Mouse (Mus musculus) layer of hippocampus, postnatal 10 days (tissue): ENCODE data around the gene Pcnx2. TPM values are rescaled to one million over a fixed set of nuclear protein-coding genes. Genes with fewer than 3 reads are reported as not detected.

ENCODE experiments used
- DNase-seq, 2 experiments: peaks; one replicate each; pipeline ENCODE4 v3.0.0; 2021; ENCODE audit warnings: low spot score in 2 of 2
- total RNA-seq, 2 experiments: library from RNA; stranded (reverse); gene quantifications; 2 replicates each; pipeline ENCODE4 v1.2.3; 2021

Pcnx2 gene
- total RNA-seq, 2 experiments from 2014 or later = 40.1 to 43.0 TPM

DNA sequence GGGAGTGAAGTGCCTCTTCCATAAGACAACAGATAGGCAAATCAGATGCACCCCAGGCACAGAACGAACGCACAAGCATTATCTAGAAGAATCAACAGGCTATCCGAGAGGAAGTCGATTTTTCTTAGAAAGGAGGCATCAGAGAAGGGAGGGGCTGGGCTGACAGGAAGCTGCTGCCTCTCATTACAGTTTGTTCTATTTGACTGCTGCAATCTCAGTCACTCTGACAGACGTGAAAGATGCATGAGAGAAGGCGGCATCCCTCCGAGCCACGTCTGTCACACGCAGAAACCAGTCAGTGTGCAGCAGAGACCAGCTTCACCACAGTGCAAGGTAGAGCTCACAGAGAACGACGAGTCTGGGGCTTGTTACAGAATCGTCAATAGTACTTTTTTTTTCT lies 74.4 kb downstream of the Pcnx2 start:
- peak in 1 of 2 experiments; percentile 25 for DNase-seq

DNA sequence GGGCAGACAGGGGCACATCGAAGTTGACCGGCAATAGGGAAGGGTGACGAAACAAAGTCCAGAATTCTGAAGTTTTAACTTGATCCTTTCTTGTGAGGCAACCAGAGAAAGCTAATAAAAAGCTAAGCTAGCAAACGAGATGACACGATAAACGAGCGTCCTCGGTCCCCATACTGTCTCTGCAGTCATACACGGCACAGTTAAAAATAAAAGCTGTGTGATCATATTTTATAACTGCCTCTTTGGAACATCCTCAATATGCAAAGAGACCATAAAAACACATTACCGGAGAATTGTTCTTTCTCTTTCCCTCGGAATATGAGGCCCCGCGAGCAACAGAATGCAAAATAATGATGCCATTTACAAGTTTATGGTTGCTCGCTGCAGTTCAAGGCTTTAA lies 76.1 kb downstream of the Pcnx2 start:
- no peak for DNase-seq

- DNase-seq = peak; percentile 44 to 63
Measured at GRCm38 (mm10) chr8:125819797-125820196, 78.3 kb downstream of the Pcnx2 start.

DNA sequence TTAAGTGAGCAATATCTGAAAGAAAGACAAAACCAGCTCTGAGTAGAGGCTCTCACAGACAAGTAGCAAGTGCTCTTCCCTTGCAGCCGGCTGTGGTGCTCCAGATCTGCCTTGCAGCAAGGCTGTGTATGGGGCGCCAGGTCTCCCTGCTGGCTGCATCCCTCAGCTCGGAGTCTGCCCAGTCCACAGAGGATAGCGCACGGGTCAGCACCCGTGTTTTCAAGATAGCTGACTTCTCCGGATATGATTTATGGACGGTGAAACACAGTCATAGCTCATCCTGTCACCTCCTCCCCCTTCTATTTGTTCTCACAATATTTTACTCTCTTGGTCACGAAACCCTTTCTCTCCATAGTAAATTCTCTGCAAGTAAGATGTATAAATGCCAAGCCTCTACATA lies 79.3 kb downstream of the Pcnx2 start:
- DNase-seq = no peak

- no peak for DNase-seq
Measured at GRCm38 (mm10) chr8:125816742-125817141, 81.4 kb downstream of the Pcnx2 start.

DNA sequence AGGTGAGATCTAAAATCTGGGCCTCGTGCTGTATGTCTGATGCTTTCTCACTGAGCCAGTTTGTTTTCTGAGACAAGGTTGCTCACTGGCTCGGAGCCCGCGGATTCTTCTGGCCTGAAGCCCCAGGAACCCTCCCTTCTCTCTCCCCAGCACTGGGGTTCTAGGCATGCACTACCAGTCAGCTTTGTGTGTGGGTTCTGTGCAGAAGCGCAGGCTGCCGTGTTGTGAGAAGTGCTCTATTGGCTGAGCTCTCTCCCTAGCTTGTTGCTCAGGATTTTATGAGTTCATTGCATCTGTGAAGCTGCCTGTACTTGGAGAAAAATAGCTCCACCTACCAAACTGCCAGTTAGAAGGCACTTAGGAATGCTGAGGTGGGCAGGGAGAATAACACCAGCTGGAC lies 89.3 kb downstream of the Pcnx2 start:
- peak in 1 of 2 experiments; percentile 38 for DNase-seq

- no peak for DNase-seq
Measured at GRCm38 (mm10) chr8:125807905-125808310, 90.2 kb downstream of the Pcnx2 start.

GRCm38 (mm10) chr8:125806459-125806858 lies 91.7 kb downstream of the Pcnx2 start:
- DNase-seq = no peak

GRCm38 (mm10) chr8:125796970-125797369 lies 101.1 kb downstream of the Pcnx2 start:
- DNase-seq = no peak

GRCm38 (mm10) chr8:125795341-125795740 lies 102.8 kb downstream of the Pcnx2 start:
- DNase-seq = no peak

GRCm38 (mm10) chr8:125792816-125793455 lies 105.2 kb downstream of the Pcnx2 start:
- no peak for DNase-seq

DNA sequence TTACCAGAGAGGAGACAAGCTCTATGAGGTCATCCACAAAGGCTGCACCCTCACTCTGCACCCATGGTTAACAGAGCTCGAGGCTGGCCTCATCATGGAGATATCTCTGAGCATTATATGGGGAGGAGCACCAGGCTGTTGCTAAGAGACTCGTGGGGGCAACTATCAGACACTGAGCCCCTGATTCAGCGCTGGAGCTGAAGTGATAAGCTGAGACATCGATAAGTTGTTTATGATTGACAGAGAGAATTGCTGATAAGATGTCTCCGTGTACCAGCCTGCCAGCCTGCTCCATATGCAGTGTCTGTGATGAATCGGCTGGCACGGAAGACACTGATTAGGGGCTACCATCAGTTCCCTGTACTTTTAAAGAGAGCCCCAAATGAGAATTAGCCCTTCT lies 111.2 kb downstream of the Pcnx2 start:
- no peak for DNase-seq

DNA sequence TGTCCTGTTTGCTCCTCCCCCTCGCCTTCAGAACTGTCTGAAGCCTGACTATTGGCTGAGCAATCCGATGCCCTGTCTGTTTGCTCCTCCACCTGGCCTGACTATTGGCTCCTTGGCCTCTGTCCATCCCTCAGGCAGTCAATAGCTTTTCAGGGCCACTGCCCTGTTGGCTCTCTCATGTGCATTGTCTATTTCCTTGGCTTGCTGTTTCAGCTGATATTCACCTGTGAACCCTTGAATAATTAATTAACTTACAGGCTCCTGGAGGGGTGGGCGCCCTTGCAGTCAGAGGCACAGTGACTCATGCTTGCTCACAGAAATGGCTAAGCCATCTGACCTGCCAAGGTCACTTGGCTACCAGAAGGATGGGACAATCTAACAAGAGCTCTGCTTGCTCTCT lies 116.0 kb downstream of the Pcnx2 start:
- no peak for DNase-seq

GRCm38 (mm10) chr8:125779656-125780055 lies 118.5 kb downstream of the Pcnx2 start:
- no peak for DNase-seq

DNA sequence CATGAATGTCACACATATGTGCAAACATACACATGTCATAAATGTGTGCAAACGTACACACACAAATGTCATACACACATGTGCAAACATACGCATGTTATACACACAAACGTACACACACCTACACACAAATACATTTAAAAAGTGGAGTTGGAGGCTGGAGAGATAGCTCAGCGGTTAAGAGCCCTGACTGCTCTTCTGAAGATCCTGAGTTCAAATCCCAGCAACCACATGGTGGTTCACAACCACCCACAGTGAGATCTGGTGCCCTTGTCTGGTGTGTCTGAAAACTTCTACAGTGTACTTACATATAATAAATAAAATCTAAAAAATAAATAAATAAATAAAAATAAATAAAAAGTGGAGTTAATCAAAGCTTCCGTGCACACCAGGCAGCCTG lies 119.2 kb downstream of the Pcnx2 start:
- no peak for DNase-seq

DNA sequence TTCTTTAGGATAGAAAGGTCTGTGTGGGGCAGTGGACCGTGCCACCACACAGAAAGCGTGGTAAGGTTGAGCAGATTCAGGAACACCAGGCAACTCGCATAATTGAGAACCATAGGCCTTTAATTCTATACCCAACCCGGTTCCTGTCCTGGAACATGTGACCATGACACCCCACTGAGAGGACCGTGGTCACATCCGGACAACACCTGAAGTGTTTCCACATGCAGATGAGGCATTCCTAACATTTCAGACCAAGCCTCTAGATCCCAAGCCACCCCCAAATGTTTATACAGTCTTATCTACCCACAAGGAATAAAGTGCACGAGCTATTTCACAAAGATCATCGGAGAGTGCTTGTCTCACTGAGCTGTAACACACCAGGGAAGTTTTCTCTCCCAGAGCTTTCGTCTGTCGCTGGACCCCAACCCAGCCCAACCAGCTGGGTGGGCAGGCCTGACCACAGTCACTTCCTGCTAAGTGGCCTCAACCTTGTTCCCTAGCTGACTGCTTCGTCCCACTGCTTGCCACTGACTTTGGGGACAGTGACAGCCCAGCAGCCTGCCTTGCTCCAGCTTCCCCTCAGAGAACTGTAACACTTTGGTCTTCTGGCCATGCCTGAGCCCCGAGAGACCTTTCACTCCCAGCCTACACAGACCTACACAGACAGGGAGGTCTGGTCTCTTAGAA lies 120.5 kb downstream of the Pcnx2 start:
- no peak for DNase-seq

DNA sequence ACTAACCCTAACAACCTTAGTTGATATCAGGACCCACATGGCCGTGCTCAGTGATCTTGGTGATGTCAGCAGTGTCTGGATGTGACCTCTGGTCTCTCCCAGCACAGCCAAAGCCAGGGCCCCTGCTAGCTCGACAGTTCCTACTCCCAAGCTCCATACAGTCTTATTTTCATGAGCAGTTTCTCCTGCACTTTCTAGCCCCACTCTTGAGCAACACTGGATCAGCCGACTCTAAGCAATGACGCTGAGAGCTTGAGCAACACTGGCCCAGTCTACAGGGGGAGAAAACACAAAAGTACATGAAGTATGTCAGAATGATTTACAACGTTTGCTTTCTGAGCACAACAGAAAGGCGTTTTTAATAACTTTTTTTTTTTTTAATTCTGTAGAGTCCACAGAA lies 121.3 kb downstream of the Pcnx2 start:
- no peak for DNase-seq

DNA sequence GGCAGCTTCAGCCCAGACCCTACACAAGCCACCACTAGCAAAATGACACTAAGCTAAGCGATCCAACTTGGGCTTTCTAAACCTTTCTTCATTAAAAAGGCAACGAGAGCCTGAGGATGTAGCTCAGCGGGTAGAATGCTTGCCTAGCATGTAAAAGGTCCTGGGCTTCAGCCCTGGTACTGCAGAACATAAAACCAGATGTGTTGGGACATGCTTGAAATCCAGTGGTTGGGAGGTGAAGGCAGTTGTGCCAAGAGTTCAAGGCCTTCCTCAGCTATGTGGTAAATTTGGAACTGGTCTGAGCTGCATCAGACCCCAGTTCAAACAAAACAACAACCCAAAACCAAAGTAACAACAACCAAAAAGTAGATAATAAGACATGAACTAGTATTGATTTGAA lies 121.8 kb downstream of the Pcnx2 start:
- no peak for DNase-seq

DNA sequence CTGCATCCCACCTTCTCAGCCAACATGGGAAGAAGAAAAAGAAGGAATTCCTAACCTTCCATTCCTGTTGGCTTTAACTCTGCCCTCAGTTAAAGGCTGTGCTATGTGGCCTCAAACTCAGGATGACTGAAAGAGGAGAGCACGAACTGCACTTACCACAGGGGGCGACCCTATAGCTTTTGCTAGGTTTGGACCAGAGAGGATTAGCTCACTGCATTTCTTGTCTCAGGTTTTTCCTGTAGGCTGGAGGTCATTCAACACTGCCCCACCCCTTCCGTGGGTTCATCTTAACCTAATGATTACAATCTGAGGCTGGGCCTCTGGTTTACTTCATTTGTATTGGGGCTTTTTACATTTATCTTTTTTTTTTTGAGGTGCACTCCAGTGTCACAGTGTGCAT lies 123.1 kb downstream of the Pcnx2 start:
- DNase-seq = no peak

GRCm38 (mm10) chr8:125773281-125773803 lies 124.8 kb downstream of the Pcnx2 start:
- no peak for DNase-seq

DNA sequence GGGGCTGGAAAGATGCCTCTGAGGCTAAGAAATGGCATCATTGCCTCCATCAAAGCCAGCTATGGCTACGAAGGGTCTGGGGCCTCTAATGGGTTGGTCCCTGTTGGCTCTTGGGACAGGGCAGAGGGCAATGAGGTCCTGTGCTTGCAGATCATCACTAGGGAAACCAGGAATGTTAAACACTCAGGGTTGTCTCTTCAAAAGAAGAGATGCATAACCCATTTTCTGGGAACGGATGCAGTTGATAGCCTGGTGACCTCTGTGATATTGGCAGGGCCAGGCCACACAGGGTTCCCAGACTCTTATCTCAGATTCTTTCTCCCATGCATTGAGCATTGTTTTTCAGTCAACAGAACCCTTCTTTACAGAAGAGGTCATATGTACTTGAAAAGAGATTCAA lies 125.8 kb downstream of the Pcnx2 start:
- DNase-seq = no peak

- no peak for DNase-seq
Measured at GRCm38 (mm10) chr8:125768079-125768478, 130.0 kb downstream of the Pcnx2 start.
